Mouse (Mus musculus): ENCODE data around the gene Pex7.

DNA sequence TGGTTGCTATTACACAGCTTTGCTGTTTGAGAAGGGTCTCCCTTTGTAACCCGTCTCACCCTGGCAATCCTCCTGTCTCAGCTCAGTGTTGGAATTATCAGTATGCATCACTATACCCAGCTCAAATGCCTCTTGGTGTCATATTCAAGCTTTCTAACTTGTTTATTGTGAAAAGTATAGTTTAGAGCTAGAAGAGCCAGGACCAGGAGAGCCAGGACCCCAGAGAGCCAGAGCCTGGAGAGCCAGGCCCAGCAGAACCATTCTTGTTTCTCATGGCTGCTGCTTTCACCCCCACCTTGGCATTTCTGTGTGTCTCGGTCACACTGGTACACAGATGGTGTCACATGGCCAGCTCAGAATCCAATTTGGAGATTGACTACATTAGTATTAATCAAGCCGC, 35.1 kb upstream of the Pex7 start:
- TF ChIP-seq CTCF (IDR thresholded peaks at IDR 0.05; ENCODE audit: low read depth, low read length) (no peak), POLR2A (IDR thresholded peaks at IDR 0.05; ENCODE audit: borderline replicate concordance, low read depth, low read length) (no peak)
